Mouse (Mus musculus): Measurements from ENCODE around the gene Trim41. TPM values are rescaled to one million over a fixed set of nuclear protein-coding genes. Genes with fewer than 3 reads are reported as not detected.

Trim41 gene
- polyA plus RNA-seq, 1 experiment from 2014 or later = 5.9 TPM

DNA sequence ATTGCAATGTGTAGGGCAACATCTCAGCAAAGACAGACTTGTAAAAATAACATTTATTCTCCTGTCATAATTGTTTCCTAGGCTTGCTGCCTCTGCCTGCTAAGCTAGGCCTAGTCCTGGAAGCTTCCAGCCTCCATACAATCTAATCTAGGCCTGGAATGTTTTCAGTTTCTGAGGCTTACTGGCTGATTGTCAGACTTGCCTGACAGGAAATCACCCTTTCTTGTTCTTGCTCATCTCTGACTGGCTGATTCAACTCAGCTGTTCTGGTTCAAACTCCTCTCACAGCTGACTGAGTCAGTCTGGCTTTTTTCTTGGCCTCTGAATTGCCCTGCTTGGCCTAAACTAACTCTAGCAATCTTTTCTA, 3.1 kb upstream of the Trim41 start:
- Histone ChIP-seq H3K4me2 (ENCODE audit: low read depth, low read length) (no peak overlapping the region), H3K9ac (ENCODE audit: low read depth, low read length) (no peak overlapping the region), H3K36me3 (ENCODE audit: control insufficient read depth, insufficient read depth, low read length) (no peaks in the 10 kb centered on the region), H3K9me3 (ENCODE audit: control insufficient read depth, low read length) (no peaks in the 10 kb centered on the region), H3K4me1 (ENCODE audit: control insufficient read depth, insufficient read depth, low read length) (peaks cover 17% of the 10 kb centered on the region), H3K4me3 (ENCODE audit: low read length) (no peak overlapping the region), H3K27ac (ENCODE audit: low read length) (peak overlapping the region; percentile 52), H3K27me3 (replicated peaks; ENCODE audit: control insufficient read depth, insufficient read depth, low read length) (0 out of 2 replicates have a peak, but pooled peaks cover 2% of the 10 kb centered on the region)
- ATAC-seq = no peak

- WGBS = 72% methylated on average over 7 of the region's 7 CpGs
- Histone ChIP-seq H3K9ac (ENCODE audit: low read depth, low read length) (no peak overlapping the region), H3K36me3 (ENCODE audit: control insufficient read depth, insufficient read depth, low read length) (no peaks in the 10 kb centered on the region), H3K9me3 (ENCODE audit: control insufficient read depth, low read length) (no peaks in the 10 kb centered on the region), H3K4me2 (ENCODE audit: low read depth, low read length) (no peak overlapping the region), H3K4me3 (ENCODE audit: low read length) (no peak overlapping the region), H3K27me3 (replicated peaks; ENCODE audit: control insufficient read depth, insufficient read depth, low read length) (no peaks in the 10 kb centered on the region), H3K27ac (ENCODE audit: low read length) (peak overlapping the region; percentile 52; the same call in 1 of the 2 replicates), H3K4me1 (ENCODE audit: control insufficient read depth, insufficient read depth, low read length) (peaks cover 22% of the 10 kb centered on the region)
- no peak for ATAC-seq
Measured at GRCm38 (mm10) chr11:48819614-48820307, 2.6 kb upstream of the Trim41 start.

DNA sequence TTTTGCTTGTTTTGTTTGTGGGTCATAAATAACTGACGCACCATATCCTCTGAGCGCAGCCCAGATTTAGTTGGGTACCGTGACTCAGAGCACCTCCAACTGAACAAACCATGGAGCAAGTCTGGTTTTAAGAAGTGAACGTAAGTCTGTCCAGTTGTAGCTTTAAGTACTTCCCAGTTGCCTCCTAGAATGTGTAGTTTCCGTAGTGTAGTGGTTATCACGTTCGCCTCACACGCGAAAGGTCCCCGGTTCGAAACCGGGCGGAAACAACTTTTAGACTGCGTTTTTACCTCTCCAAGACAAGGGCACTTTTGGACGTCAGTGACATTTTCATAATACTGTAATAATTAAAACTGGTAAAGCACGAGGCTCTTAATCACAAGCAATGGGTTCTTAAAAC, 1.2 kb upstream of the Trim41 start:
- Histone ChIP-seq H3K4me3 (ENCODE audit: low read length) (peak overlapping the region; percentile 83), H3K27me3 (replicated peaks; ENCODE audit: control insufficient read depth, insufficient read depth, low read length) (no peaks in the 10 kb centered on the region), H3K27ac (ENCODE audit: low read length) (peak overlapping the region; percentile 40; the same call in 1 of the 2 replicates), H3K4me2 (ENCODE audit: low read depth, low read length) (peak overlapping the region; percentile 73), H3K36me3 (ENCODE audit: control insufficient read depth, insufficient read depth, low read length) (no peaks in the 10 kb centered on the region), H3K9ac (ENCODE audit: low read depth, low read length) (peak overlapping the region; percentile 96), H3K9me3 (ENCODE audit: control insufficient read depth, low read length) (no peaks in the 10 kb centered on the region), H3K4me1 (ENCODE audit: control insufficient read depth, insufficient read depth, low read length) (peaks cover 22% of the 10 kb centered on the region)
- 0% methylated on average over 16 of the region's 16 CpGs for WGBS
- no peak for ATAC-seq

- Histone ChIP-seq H3K27ac (ENCODE audit: low read length) (peak overlapping the region; percentile 99), H3K9me3 (ENCODE audit: control insufficient read depth, low read length) (no peaks in the 10 kb centered on the region), H3K36me3 (ENCODE audit: control insufficient read depth, insufficient read depth, low read length) (no peaks in the 10 kb centered on the region), H3K27me3 (replicated peaks; ENCODE audit: control insufficient read depth, insufficient read depth, low read length) (no peaks in the 10 kb centered on the region), H3K4me2 (ENCODE audit: low read depth, low read length) (peak overlapping the region; percentile 73), H3K4me3 (ENCODE audit: low read length) (peak overlapping the region; percentile 83), H3K4me1 (ENCODE audit: control insufficient read depth, insufficient read depth, low read length) (peaks cover 22% of the 10 kb centered on the region), H3K9ac (ENCODE audit: low read depth, low read length) (peak overlapping the region; percentile 96)
- WGBS = 4% methylated on average over 9 of the region's 9 CpGs
- no peak for ATAC-seq
Measured at GRCm38 (mm10) chr11:48817794-48818193, 641 bp upstream of the Trim41 start.

- H3K27me3 ChIP-seq (replicated peaks; ENCODE audit: control insufficient read depth, insufficient read depth, low read length) = no peaks in the 10 kb centered on the region
- no peaks in the 10 kb centered on the region for H3K9me3 ChIP-seq (ENCODE audit: control insufficient read depth, low read length)
- 2% methylated on average over 23 of the region's 23 CpGs for WGBS
- peak overlapping the region; percentile 81 for H3K4me2 ChIP-seq (ENCODE audit: low read depth, low read length)
- H3K4me1 ChIP-seq (ENCODE audit: control insufficient read depth, insufficient read depth, low read length) = peaks cover 22% of the 10 kb centered on the region
- no peaks in the 10 kb centered on the region for H3K36me3 ChIP-seq (ENCODE audit: control insufficient read depth, insufficient read depth, low read length)
- peak overlapping the region; percentile 88 for H3K9ac ChIP-seq (ENCODE audit: low read depth, low read length)
- peak overlapping the region; percentile 71 for H3K27ac ChIP-seq (ENCODE audit: low read length)
- peak; percentile 23 for ATAC-seq
- H3K4me3 ChIP-seq (ENCODE audit: low read length) = peak overlapping the region; percentile 83
Measured at GRCm38 (mm10) chr11:48816281-48816781, 822 bp downstream of the Trim41 start.

GRCm38 (mm10) chr11:48815851-48816250, 1.3 kb downstream of the Trim41 start:
- Histone ChIP-seq H3K9ac (ENCODE audit: low read depth, low read length) (peak overlapping the region; percentile 88), H3K36me3 (ENCODE audit: control insufficient read depth, insufficient read depth, low read length) (no peaks in the 10 kb centered on the region), H3K4me2 (ENCODE audit: low read depth, low read length) (peak overlapping the region; percentile 81), H3K9me3 (ENCODE audit: control insufficient read depth, low read length) (no peaks in the 10 kb centered on the region), H3K27me3 (replicated peaks; ENCODE audit: control insufficient read depth, insufficient read depth, low read length) (no peaks in the 10 kb centered on the region), H3K4me1 (ENCODE audit: control insufficient read depth, insufficient read depth, low read length) (peaks cover 22% of the 10 kb centered on the region), H3K4me3 (ENCODE audit: low read length) (peak overlapping the region; percentile 83), H3K27ac (ENCODE audit: low read length) (no peak overlapping the region)
- ATAC-seq = no peak
- 70% methylated on average over 16 of the region's 16 CpGs for WGBS

- H3K9me3 ChIP-seq (ENCODE audit: control insufficient read depth, low read length) = no peaks in the 10 kb centered on the region
- H3K4me1 ChIP-seq (ENCODE audit: control insufficient read depth, insufficient read depth, low read length) = peaks cover 22% of the 10 kb centered on the region
- H3K4me2 ChIP-seq (ENCODE audit: low read depth, low read length) = no peak overlapping the region
- H3K27me3 ChIP-seq (replicated peaks; ENCODE audit: control insufficient read depth, insufficient read depth, low read length) = no peaks in the 10 kb centered on the region
- H3K36me3 ChIP-seq (ENCODE audit: control insufficient read depth, insufficient read depth, low read length) = peaks cover 5% of the 10 kb centered on the region; the same call in 1 of the 2 replicates
- no peak for ATAC-seq
- no peak overlapping the region for H3K4me3 ChIP-seq (ENCODE audit: low read length)
- no peak overlapping the region for H3K9ac ChIP-seq (ENCODE audit: low read depth, low read length)
- H3K27ac ChIP-seq (ENCODE audit: low read length) = no peak overlapping the region
Measured at GRCm38 (mm10) chr11:48813782-48814181, 3.4 kb downstream of the Trim41 start.

DNA sequence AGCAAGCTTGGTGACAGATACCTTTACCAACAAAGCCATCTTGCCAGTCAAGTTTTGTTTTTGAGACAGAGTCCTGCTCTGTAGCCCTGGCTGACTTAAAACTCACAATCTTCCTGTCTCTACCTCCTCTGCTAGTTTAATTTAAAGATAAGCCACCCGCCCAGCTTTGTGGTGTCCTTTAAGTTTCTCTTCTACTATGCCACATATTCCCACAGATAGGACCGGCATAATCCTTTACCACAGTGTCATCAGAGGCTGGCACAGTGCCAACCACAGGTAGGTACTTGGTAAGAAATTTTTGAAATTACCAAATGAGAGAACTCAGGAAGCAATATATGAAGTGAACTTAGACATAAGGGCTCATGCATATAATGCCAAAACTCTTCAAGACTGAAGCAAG, 7.0 kb downstream of the Trim41 start:
- H3K4me3 ChIP-seq (ENCODE audit: low read length) = no peak overlapping the region
- 67% methylated on average over 2 of the region's 2 CpGs for WGBS
- no peaks in the 10 kb centered on the region for H3K27me3 ChIP-seq (replicated peaks; ENCODE audit: control insufficient read depth, insufficient read depth, low read length)
- H3K9me3 ChIP-seq (ENCODE audit: control insufficient read depth, low read length) = no peaks in the 10 kb centered on the region
- no peak for ATAC-seq
- H3K4me2 ChIP-seq (ENCODE audit: low read depth, low read length) = no peak overlapping the region
- no peak overlapping the region for H3K9ac ChIP-seq (ENCODE audit: low read depth, low read length)
- H3K4me1 ChIP-seq (ENCODE audit: control insufficient read depth, insufficient read depth, low read length) = peaks cover 13% of the 10 kb centered on the region
- H3K27ac ChIP-seq (ENCODE audit: low read length) = no peak overlapping the region
- H3K36me3 ChIP-seq (ENCODE audit: control insufficient read depth, insufficient read depth, low read length) = peaks cover 26% of the 10 kb centered on the region

DNA sequence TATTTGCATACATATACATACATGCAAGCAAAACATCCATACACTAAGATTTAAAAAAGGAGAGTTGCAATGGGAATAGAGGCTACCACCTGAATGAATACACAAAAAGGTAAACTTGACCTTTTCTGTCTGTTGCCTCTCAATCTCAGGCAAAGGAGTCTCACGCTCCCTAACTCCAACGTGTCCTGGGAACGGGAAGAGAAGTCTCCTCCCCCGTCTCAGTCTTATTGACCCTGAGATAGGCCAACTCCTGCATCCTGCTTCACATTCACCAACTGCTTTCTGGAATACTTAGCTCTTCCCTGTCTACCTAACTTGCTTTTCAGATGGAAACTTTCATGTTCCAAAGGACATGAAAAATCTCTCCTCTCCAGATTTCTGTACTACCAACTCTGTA, 7.7 kb downstream of the Trim41 start:
- no peak for ATAC-seq
- peaks cover 28% of the 10 kb centered on the region for H3K36me3 ChIP-seq (ENCODE audit: control insufficient read depth, insufficient read depth, low read length)
- peaks cover 6% of the 10 kb centered on the region for H3K4me1 ChIP-seq (ENCODE audit: control insufficient read depth, insufficient read depth, low read length)
- WGBS = 43% methylated on average over 4 of the region's 4 CpGs
- no peak overlapping the region for H3K4me2 ChIP-seq (ENCODE audit: low read depth, low read length)
- H3K27ac ChIP-seq (ENCODE audit: low read length) = 0 out of 2 replicates have a peak overlapping the region, but pooled peaks have one; percentile 20
- no peak overlapping the region for H3K9ac ChIP-seq (ENCODE audit: low read depth, low read length)
- H3K27me3 ChIP-seq (replicated peaks; ENCODE audit: control insufficient read depth, insufficient read depth, low read length) = no peaks in the 10 kb centered on the region
- no peaks in the 10 kb centered on the region for H3K9me3 ChIP-seq (ENCODE audit: control insufficient read depth, low read length)
- no peak overlapping the region for H3K4me3 ChIP-seq (ENCODE audit: low read length)

All from intestine, embryonic 16.5 days (tissue).